Mouse (Mus musculus): ENCODE measurements around the gene Smagp.

DNA sequence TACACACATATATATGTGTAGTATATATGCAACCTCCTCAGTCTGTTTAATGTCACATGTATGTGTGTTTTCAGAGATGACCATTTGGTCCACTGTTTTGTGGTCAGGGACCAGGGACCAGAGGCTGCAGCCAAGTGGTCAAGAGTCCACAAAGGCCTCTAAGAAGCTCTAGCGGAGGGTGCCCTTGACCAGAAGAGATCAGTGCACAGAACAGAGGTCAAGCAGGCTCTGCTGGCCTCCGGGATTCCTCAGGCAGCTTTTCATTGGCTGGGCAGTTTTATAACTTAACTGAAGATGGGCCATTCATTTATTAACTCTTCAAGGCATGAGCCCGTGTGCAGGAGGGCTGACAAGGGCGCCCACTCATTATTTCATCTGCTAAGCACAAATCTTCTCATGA, 49.6 kb downstream of the Smagp start:
- TF ChIP-seq CTCF (IDR thresholded peaks at IDR 0.05): no peak
- TF ChIP-seq POLR2A (IDR thresholded peaks at IDR 0.05; ENCODE audit: insufficient read depth, low read depth, low read length): no peak
- TF ChIP-seq EP300 (IDR thresholded peaks at IDR 0.05; ENCODE audit: insufficient read depth, low read depth, low read length): no peak
